Mouse (Mus musculus) bone marrow macrophage, adult 2 months (primary cell): ENCODE data around the gene Ldhal6b.

Experiments used
- CTCF ChIP-seq: IDR thresholded peaks from 2 replicates; pipeline ENCODE4 v1.5.1; 2012; ENCODE audit warnings: low read depth, mild to moderate bottlenecking, low read length, moderate library complexity
- POLR2A ChIP-seq: IDR thresholded peaks from 2 replicates; pipeline ENCODE4 v1.6.1; 2012; ENCODE audit warnings: mild to moderate bottlenecking, low read depth, low read length, borderline replicate concordance

DNA sequence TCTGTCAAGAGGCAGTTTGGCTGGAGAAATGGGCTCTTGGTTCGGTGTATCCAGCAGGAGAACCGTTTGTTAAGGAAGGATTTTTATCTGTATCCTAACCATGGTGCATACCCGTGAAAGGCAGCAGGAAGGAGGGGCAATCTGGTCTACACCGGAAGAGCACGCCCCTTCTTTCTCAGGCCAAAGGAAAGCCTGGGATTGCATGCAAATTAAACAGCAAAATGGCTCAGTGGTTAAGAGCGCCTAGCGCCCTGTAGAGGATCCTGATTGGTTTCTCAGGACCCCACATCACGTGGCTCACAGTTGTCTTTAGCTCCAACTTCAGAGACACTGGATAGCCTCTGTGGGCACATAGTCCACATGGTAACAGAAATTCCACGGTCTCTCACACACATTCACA, 489 bp upstream of the Ldhal6b start:
- no peak for TF ChIP-seq POLR2A
- no peak for TF ChIP-seq CTCF
